Mouse (Mus musculus): ENCODE measurements around the gene Eif2b4. TPM values are rescaled to one million over a fixed set of nuclear protein-coding genes. Genes with fewer than 3 reads are reported as not detected.
A peak's percentile ranks its signal among the peaks of the same experiment; 100 is the strongest.

Gene Eif2b4
- total and polyA plus RNA-seq, 2 experiments, result 18.7 to 51.0 TPM

- no peak overlapping the region for H3K4me3 ChIP-seq (ENCODE audit: insufficient read depth, low read depth, low read length)
- TF ChIP-seq CTCF (IDR thresholded peaks at IDR 0.05; ENCODE audit: low read depth, low read length) (no peak), POLR2A (IDR thresholded peaks at IDR 0.05; ENCODE audit: extremely low read depth, insufficient read depth, low read length) (no peak)
- WGBS, result 97% methylated on average over 9 of the region's 9 CpGs
Measured at GRCm38 (mm10) chr5:31222696-31223095, 29.5 kb upstream of the Eif2b4 start.

GRCm38 (mm10) chr5:31221304-31221945 lies 28.2 kb upstream of the Eif2b4 start:
- 20% methylated on average over 11 of the region's 11 CpGs for WGBS
- TF ChIP-seq CTCF (IDR thresholded peaks at IDR 0.05; ENCODE audit: low read depth, low read length), result peak; percentile 30; the same call in 1 of the 2 replicates
- no peak for TF ChIP-seq POLR2A (IDR thresholded peaks at IDR 0.05; ENCODE audit: extremely low read depth, insufficient read depth, low read length)
- no peaks in the 10 kb centered on the region for H3K36me3 ChIP-seq (ENCODE audit: control insufficient read depth, insufficient read depth, low read length)
- peak overlapping the region; percentile 75 for H3K9ac ChIP-seq (ENCODE audit: low read depth, low read length)
- peaks cover 10% of the 10 kb centered on the region for H3K4me1 ChIP-seq (ENCODE audit: control insufficient read depth, insufficient read depth, low read length)
- peak overlapping the region; percentile 70; the same call in 1 of the 2 replicates for H3K27ac ChIP-seq (replicated peaks; ENCODE audit: insufficient read depth, low read depth, low read length)
- DNase-seq (ENCODE audit: extremely low read depth, low read depth, low spot score), result no peak
- H3K4me3 ChIP-seq (ENCODE audit: insufficient read depth, low read depth, low read length), result peak overlapping the region; percentile 76
- no peaks in the 10 kb centered on the region for H3K27me3 ChIP-seq (ENCODE audit: control insufficient read depth, insufficient read depth, low read length)
- peaks cover 8% of the 10 kb centered on the region; the same call in 1 of the 2 replicates for H3K79me2 ChIP-seq (ENCODE audit: control insufficient read depth, insufficient read depth, low read length)

More at GRCm38 (mm10) chr5:31222696-31223095, 29.5 kb upstream of the Eif2b4 start:
- Histone ChIP-seq H3K79me2 (ENCODE audit: control insufficient read depth, insufficient read depth, low read length) (peaks cover 4% of the 10 kb centered on the region; the same call in 1 of the 2 replicates), H3K27ac (replicated peaks; ENCODE audit: insufficient read depth, low read depth, low read length) (no peak overlapping the region), H3K4me1 (ENCODE audit: control insufficient read depth, insufficient read depth, low read length) (peaks cover 10% of the 10 kb centered on the region), H3K9ac (ENCODE audit: low read depth, low read length) (no peak overlapping the region), H3K36me3 (ENCODE audit: control insufficient read depth, insufficient read depth, low read length) (no peaks in the 10 kb centered on the region), H3K27me3 (ENCODE audit: control insufficient read depth, insufficient read depth, low read length) (no peaks in the 10 kb centered on the region)
- DNase-seq (ENCODE audit: extremely low read depth, low read depth, low spot score), result no peak

- Histone ChIP-seq H3K9ac (ENCODE audit: low read depth, low read length) (peak within 1 kb of the TSS; percentile 89), H3K36me3 (ENCODE audit: control insufficient read depth, insufficient read depth, low read length) (no peaks in the 10 kb centered on the region), H3K27me3 (ENCODE audit: control insufficient read depth, insufficient read depth, low read length) (no peaks in the 10 kb centered on the region), H3K4me1 (ENCODE audit: control insufficient read depth, insufficient read depth, low read length) (peaks cover 10% of the 10 kb centered on the region), H3K4me3 (ENCODE audit: insufficient read depth, low read depth, low read length) (peak within 1 kb of the TSS; percentile 76), H3K27ac (replicated peaks; ENCODE audit: insufficient read depth, low read depth, low read length) (peak within 1 kb of the TSS; percentile 70), H3K79me2 (ENCODE audit: control insufficient read depth, insufficient read depth, low read length) (peaks cover 8% of the 10 kb centered on the region; the same call in 1 of the 2 replicates)
- under 1% methylated on average over 61 of the region's 70 CpGs for WGBS
- DNase-seq (ENCODE audit: extremely low read depth, low read depth, low spot score), result peak; percentile 82
- TF ChIP-seq CTCF (IDR thresholded peaks at IDR 0.05; ENCODE audit: low read depth, low read length), result no peak
- TF ChIP-seq POLR2A (IDR thresholded peaks at IDR 0.05; ENCODE audit: extremely low read depth, insufficient read depth, low read length), result peak; percentile 81
Measured at GRCm38 (mm10) chr5:31220448-31221303, 27.4 kb upstream of the Eif2b4 start, which contains the start of gene Ppm1g. Ppm1g (minus strand) TSS chr5:31220687.

- TF ChIP-seq CTCF (IDR thresholded peaks at IDR 0.05; ENCODE audit: low read depth, low read length) (no peak), POLR2A (IDR thresholded peaks at IDR 0.05; ENCODE audit: extremely low read depth, insufficient read depth, low read length) (0 out of 2 replicates have a peak, but pooled peaks have one; percentile 4)
- Histone ChIP-seq H3K36me3 (ENCODE audit: control insufficient read depth, insufficient read depth, low read length) (no peaks in the 10 kb centered on the region), H3K4me3 (ENCODE audit: insufficient read depth, low read depth, low read length) (peak overlapping the region; percentile 76), H3K27ac (replicated peaks; ENCODE audit: insufficient read depth, low read depth, low read length) (peak overlapping the region; percentile 64), H3K4me1 (ENCODE audit: control insufficient read depth, insufficient read depth, low read length) (peaks cover 10% of the 10 kb centered on the region), H3K27me3 (ENCODE audit: control insufficient read depth, insufficient read depth, low read length) (no peaks in the 10 kb centered on the region), H3K79me2 (ENCODE audit: control insufficient read depth, insufficient read depth, low read length) (peaks cover 10% of the 10 kb centered on the region; the same call in 1 of the 2 replicates), H3K9ac (ENCODE audit: low read depth, low read length) (peak overlapping the region; percentile 89)
- under 1% methylated on average over 40 of the region's 40 CpGs for WGBS
- DNase-seq (ENCODE audit: extremely low read depth, low read depth, low spot score), result no peak
Measured at GRCm38 (mm10) chr5:31219911-31220447, 26.7 kb upstream of the Eif2b4 start.

- under 1% methylated on average over 11 of the region's 11 CpGs for WGBS
- H3K27ac ChIP-seq (replicated peaks; ENCODE audit: insufficient read depth, low read depth, low read length), result peak overlapping the region; percentile 64; the same call in 1 of the 2 replicates
- peaks cover 14% of the 10 kb centered on the region; the same call in 1 of the 2 replicates for H3K79me2 ChIP-seq (ENCODE audit: control insufficient read depth, insufficient read depth, low read length)
- no peaks in the 10 kb centered on the region for H3K36me3 ChIP-seq (ENCODE audit: control insufficient read depth, insufficient read depth, low read length)
- no peaks in the 10 kb centered on the region for H3K27me3 ChIP-seq (ENCODE audit: control insufficient read depth, insufficient read depth, low read length)
- H3K9ac ChIP-seq (ENCODE audit: low read depth, low read length), result peak overlapping the region; percentile 89
- TF ChIP-seq CTCF (IDR thresholded peaks at IDR 0.05; ENCODE audit: low read depth, low read length) (no peak), POLR2A (IDR thresholded peaks at IDR 0.05; ENCODE audit: extremely low read depth, insufficient read depth, low read length) (no peak)
- peak overlapping the region; percentile 76 for H3K4me3 ChIP-seq (ENCODE audit: insufficient read depth, low read depth, low read length)
- no peak for DNase-seq (ENCODE audit: extremely low read depth, low read depth, low spot score)
- peaks cover 10% of the 10 kb centered on the region for H3K4me1 ChIP-seq (ENCODE audit: control insufficient read depth, insufficient read depth, low read length)
Measured at GRCm38 (mm10) chr5:31219474-31219873, 26.2 kb upstream of the Eif2b4 start.

Data from liver, adult 2 months (tissue).